Mouse (Mus musculus) mouse trophoblast stem cell (cell line): ENCODE measurements around the gene Wnt3.

Experiments used
- in situ Hi-C, 2 experiments: fragments of 300-500 bp; cut with MseI, MboI; formaldehyde crosslinking; loops; 2 replicates in 1 of 2; 3 replicates in 1 of 2; pipeline ENCODE4 v1.15.1; 2025

Wnt3 gene

GRCm38 (mm10) chr11:103840834-103841233, 66.9 kb downstream of the Wnt3 start:
- in situ Hi-C loops, result no loop called here

DNA sequence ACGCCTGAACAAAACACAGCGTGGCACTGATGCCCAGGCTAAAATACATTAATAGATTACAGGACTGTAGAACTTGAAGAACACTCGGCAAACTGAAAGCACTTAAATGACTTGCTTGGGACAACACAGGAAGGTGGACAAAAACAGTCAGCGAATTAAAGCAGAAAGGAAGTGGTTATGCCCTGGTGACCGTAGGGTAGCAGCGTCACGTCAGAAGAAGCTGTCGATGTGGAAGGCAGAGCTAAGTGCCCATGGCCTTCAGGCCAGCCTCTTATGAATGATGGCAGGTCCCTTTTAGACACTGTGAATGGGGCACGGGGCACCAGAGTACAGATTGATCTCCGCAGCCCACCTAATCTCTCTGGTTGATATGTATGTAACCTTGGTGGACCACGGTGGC, 74.3 kb downstream of the Wnt3 start:
- in situ Hi-C loops, result no loop called here

GRCm38 (mm10) chr11:103852590-103853283, 78.8 kb downstream of the Wnt3 start:
- in situ Hi-C loops, result no loop called here

- in situ Hi-C loops, result no loop called here
These were observed 79.5 kb downstream of the Wnt3 start for GRCm38 (mm10) chr11:103853284-103853920.

- in situ Hi-C loops, result no loop called here
These were observed 80.3 kb downstream of the Wnt3 start for GRCm38 (mm10) chr11:103854294-103854693.

DNA sequence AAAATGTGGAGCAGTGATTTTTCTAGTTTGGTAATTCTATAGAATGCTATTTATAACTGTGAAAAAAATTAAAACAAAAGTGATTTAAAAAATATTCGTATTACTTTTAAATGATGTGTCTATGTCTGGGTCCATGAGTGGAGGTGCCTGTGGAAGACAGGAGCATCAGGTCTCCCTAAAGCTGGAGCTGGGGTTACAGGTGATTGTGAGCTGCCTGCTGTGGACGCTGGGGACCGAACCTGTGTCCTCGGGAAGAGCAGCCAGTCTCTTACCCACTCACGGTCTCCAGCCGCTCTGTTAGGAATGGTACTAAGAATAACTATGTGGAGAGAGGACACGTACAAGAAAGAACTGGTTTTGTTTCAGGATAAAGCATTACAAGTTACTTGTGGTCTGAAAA, 82.7 kb downstream of the Wnt3 start:
- in situ Hi-C loops, result no loop called here

GRCm38 (mm10) chr11:103858760-103859159, 84.8 kb downstream of the Wnt3 start:
- in situ Hi-C loops, result no loop called here

GRCm38 (mm10) chr11:103859933-103860610, 86.1 kb downstream of the Wnt3 start:
- in situ Hi-C loops, result no loop called here

- in situ Hi-C loops, result no loop called here
These were observed 89.0 kb downstream of the Wnt3 start for GRCm38 (mm10) chr11:103862951-103863350.

GRCm38 (mm10) chr11:103864486-103864885, 90.5 kb downstream of the Wnt3 start:
- in situ Hi-C loops, result no loop called here

DNA sequence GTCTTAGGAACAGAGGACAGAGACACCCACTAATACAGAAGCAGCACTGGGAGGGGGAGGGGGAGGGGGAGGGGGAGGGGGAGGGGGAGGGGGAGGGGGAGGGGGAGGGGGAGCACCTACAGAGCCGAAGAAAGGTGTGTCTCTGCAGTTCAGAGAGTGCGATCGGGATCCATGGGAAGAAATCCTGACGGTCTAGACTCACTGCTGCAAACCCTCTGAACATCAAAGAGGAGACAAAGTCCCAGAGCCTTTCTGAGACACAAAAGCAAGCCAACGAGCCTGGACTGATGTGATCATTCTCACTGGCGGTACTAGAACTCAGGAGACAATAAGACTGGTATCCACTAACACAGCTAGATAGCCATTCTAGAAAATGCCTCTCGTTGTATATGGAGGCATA, 91.4 kb downstream of the Wnt3 start:
- in situ Hi-C loops, result no loop called here
